Mouse (Mus musculus): ENCODE measurements around the gene Zmynd10. TPM values are rescaled to one million over a fixed set of nuclear protein-coding genes. Genes with fewer than 3 reads are reported as not detected.

Zmynd10 gene
- total and polyA plus RNA-seq, 2 experiments = 0.10 to 0.28 TPM

GRCm38 (mm10) chr9:107538231-107538630, 8.9 kb upstream of the Zmynd10 start:
- Histone ChIP-seq H3K9ac (ENCODE audit: low read depth, low read length) (no peak overlapping the region), H3K79me2 (ENCODE audit: control insufficient read depth, insufficient read depth, low read length) (peaks cover 28% of the 10 kb centered on the region; the same call in 1 of the 2 replicates), H3K27ac (replicated peaks; ENCODE audit: insufficient read depth, low read depth, low read length) (no peak overlapping the region), H3K27me3 (ENCODE audit: control insufficient read depth, insufficient read depth, low read length) (no peaks in the 10 kb centered on the region), H3K4me1 (ENCODE audit: control insufficient read depth, insufficient read depth, low read length) (peaks cover 24% of the 10 kb centered on the region), H3K36me3 (ENCODE audit: control insufficient read depth, insufficient read depth, low read length) (no peaks in the 10 kb centered on the region; the same call in 1 of the 2 replicates), H3K4me3 (ENCODE audit: insufficient read depth, low read depth, low read length) (no peak overlapping the region)
- TF ChIP-seq POLR2A (IDR thresholded peaks at IDR 0.05; ENCODE audit: extremely low read depth, insufficient read depth, low read length) = no peak
- TF ChIP-seq CTCF (IDR thresholded peaks at IDR 0.05; ENCODE audit: low read depth, low read length) = no peak
- DNase-seq (ENCODE audit: extremely low read depth, low read depth, low spot score) = no peak
- 87% methylated on average over 7 of the region's 7 CpGs for WGBS

DNA sequence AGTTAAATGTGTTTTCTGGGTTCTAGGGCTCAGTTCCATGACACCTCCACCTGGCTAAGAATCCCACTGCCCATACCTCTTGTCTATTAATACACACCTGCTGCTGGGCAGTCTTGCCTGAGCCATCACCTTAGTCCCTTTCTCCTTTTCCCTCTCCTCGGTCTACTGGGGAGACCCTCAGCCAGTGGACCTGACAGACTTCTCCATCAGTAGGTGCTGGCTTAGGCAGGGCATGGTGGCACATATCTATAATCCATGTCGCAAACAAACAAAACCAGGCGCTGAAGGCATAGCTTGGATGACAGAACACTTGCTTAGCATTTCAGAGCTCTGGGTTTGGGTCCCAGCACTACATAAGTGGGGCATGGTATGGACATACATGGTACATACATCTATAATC, 8.4 kb upstream of the Zmynd10 start:
- DNase-seq (ENCODE audit: extremely low read depth, low read depth, low spot score) = no peak
- Histone ChIP-seq H3K79me2 (ENCODE audit: control insufficient read depth, insufficient read depth, low read length) (peaks cover 28% of the 10 kb centered on the region; the same call in 1 of the 2 replicates), H3K27me3 (ENCODE audit: control insufficient read depth, insufficient read depth, low read length) (no peaks in the 10 kb centered on the region), H3K4me3 (ENCODE audit: insufficient read depth, low read depth, low read length) (no peak overlapping the region), H3K36me3 (ENCODE audit: control insufficient read depth, insufficient read depth, low read length) (no peaks in the 10 kb centered on the region; the same call in 1 of the 2 replicates), H3K9ac (ENCODE audit: low read depth, low read length) (no peak overlapping the region), H3K27ac (replicated peaks; ENCODE audit: insufficient read depth, low read depth, low read length) (no peak overlapping the region), H3K4me1 (ENCODE audit: control insufficient read depth, insufficient read depth, low read length) (peaks cover 24% of the 10 kb centered on the region)
- TF ChIP-seq CTCF (IDR thresholded peaks at IDR 0.05; ENCODE audit: low read depth, low read length) = no peak
- TF ChIP-seq POLR2A (IDR thresholded peaks at IDR 0.05; ENCODE audit: extremely low read depth, insufficient read depth, low read length) = no peak
- WGBS = 88% methylated on average over 3 of the region's 3 CpGs

DNA sequence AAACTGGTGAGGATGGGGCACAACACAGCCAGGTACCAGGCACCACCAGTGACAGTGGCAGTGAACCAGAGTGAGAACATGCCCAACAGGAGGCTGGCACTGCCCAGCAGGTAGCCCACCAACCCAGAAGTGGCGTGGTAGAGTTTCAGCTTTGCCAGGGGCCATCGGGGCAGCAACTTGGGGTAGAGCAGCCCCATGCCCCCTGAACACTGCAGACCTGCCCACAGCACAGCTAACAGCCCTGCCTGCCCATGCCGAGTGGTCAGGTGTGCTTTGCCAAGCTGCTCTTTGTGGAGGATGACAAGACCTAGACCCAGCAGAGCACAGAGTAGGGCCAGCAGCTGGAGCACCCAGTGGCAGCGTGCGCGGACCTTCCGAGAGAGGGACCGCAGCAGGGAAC, 7.2 kb upstream of the Zmynd10 start:
- 96% methylated on average over 8 of the region's 8 CpGs for WGBS

DNA sequence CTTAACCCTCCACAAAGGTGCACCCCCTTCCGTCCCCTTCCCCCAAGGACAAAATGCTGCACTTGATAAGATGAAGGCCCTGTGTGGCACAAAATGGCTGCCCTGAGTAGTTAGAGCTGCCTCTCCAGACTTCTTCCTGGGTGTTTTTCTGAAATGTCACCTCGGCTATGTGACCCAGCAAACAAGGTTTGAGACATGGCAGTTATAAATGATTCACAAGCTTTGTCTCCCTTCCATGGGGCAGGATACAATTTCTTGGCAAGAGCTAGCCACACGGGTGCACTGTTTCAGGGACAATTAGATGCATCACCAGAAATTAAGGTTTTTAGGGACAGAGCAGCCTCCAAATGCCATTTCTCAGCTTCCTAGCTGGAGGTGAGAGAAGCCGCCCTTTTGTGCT, 6.7 kb upstream of the Zmynd10 start:
- no peaks in the 10 kb centered on the region for H3K27me3 ChIP-seq (ENCODE audit: control insufficient read depth, insufficient read depth, low read length)
- WGBS = 68% methylated on average over 4 of the region's 4 CpGs
- no peak overlapping the region for H3K4me3 ChIP-seq (ENCODE audit: insufficient read depth, low read depth, low read length)
- H3K4me1 ChIP-seq (ENCODE audit: control insufficient read depth, insufficient read depth, low read length) = peaks cover 20% of the 10 kb centered on the region
- H3K27ac ChIP-seq (replicated peaks; ENCODE audit: insufficient read depth, low read depth, low read length) = no peak overlapping the region
- TF ChIP-seq POLR2A (IDR thresholded peaks at IDR 0.05; ENCODE audit: extremely low read depth, insufficient read depth, low read length) (no peak), CTCF (IDR thresholded peaks at IDR 0.05; ENCODE audit: low read depth, low read length) (no peak)
- H3K9ac ChIP-seq (ENCODE audit: low read depth, low read length) = no peak overlapping the region
- H3K79me2 ChIP-seq (ENCODE audit: control insufficient read depth, insufficient read depth, low read length) = peaks cover 16% of the 10 kb centered on the region; the same call in 1 of the 2 replicates
- no peak for DNase-seq (ENCODE audit: extremely low read depth, low read depth, low spot score)
- H3K36me3 ChIP-seq (ENCODE audit: control insufficient read depth, insufficient read depth, low read length) = no peaks in the 10 kb centered on the region; the same call in 1 of the 2 replicates

More for the DNA sequence above, 7.2 kb upstream of the Zmynd10 start:
- Histone ChIP-seq H3K4me1 (ENCODE audit: control insufficient read depth, insufficient read depth, low read length) (peaks cover 24% of the 10 kb centered on the region), H3K4me3 (ENCODE audit: insufficient read depth, low read depth, low read length) (no peak overlapping the region), H3K79me2 (ENCODE audit: control insufficient read depth, insufficient read depth, low read length) (peaks cover 20% of the 10 kb centered on the region; the same call in 1 of the 2 replicates), H3K27me3 (ENCODE audit: control insufficient read depth, insufficient read depth, low read length) (no peaks in the 10 kb centered on the region), H3K27ac (replicated peaks; ENCODE audit: insufficient read depth, low read depth, low read length) (no peak overlapping the region), H3K9ac (ENCODE audit: low read depth, low read length) (no peak overlapping the region), H3K36me3 (ENCODE audit: control insufficient read depth, insufficient read depth, low read length) (no peaks in the 10 kb centered on the region; the same call in 1 of the 2 replicates)
- TF ChIP-seq POLR2A (IDR thresholded peaks at IDR 0.05; ENCODE audit: extremely low read depth, insufficient read depth, low read length) (no peak), CTCF (IDR thresholded peaks at IDR 0.05; ENCODE audit: low read depth, low read length) (no peak)
- no peak for DNase-seq (ENCODE audit: extremely low read depth, low read depth, low spot score)

DNA sequence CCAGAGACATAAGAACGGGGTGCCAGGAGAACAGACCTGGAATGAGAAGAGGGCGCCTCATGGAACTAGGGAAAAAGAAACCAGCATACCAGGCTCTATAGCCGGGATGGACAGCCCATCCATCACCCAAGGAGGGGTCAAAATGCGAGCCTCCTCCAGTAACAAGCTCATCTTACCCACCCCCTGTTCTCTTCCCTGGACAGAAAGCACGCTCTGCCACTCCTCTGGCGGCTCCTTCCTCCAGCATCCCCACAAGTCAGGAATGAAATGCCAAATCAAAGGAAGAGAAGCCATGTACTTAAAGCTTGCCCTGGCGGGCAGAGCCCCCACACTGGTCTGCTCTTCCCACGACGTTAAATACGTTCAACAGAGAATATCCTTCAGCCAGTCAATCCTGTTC, 6.1 kb upstream of the Zmynd10 start:
- H3K27ac ChIP-seq (replicated peaks; ENCODE audit: insufficient read depth, low read depth, low read length) = no peak overlapping the region
- WGBS = 45% methylated on average over 10 of the region's 10 CpGs
- no peak overlapping the region for H3K4me3 ChIP-seq (ENCODE audit: insufficient read depth, low read depth, low read length)

More for the DNA sequence above, 6.1 kb upstream of the Zmynd10 start:
- Histone ChIP-seq H3K9ac (ENCODE audit: low read depth, low read length) (no peak overlapping the region), H3K4me1 (ENCODE audit: control insufficient read depth, insufficient read depth, low read length) (peaks cover 15% of the 10 kb centered on the region), H3K36me3 (ENCODE audit: control insufficient read depth, insufficient read depth, low read length) (no peaks in the 10 kb centered on the region; the same call in 1 of the 2 replicates), H3K27me3 (ENCODE audit: control insufficient read depth, insufficient read depth, low read length) (no peaks in the 10 kb centered on the region), H3K79me2 (ENCODE audit: control insufficient read depth, insufficient read depth, low read length) (peaks cover 10% of the 10 kb centered on the region; the same call in 1 of the 2 replicates)
- DNase-seq (ENCODE audit: extremely low read depth, low read depth, low spot score) = no peak
- TF ChIP-seq CTCF (IDR thresholded peaks at IDR 0.05; ENCODE audit: low read depth, low read length) (no peak), POLR2A (IDR thresholded peaks at IDR 0.05; ENCODE audit: extremely low read depth, insufficient read depth, low read length) (no peak)
